Mouse (Mus musculus): Measurements from ENCODE around the gene Crk.

DNA sequence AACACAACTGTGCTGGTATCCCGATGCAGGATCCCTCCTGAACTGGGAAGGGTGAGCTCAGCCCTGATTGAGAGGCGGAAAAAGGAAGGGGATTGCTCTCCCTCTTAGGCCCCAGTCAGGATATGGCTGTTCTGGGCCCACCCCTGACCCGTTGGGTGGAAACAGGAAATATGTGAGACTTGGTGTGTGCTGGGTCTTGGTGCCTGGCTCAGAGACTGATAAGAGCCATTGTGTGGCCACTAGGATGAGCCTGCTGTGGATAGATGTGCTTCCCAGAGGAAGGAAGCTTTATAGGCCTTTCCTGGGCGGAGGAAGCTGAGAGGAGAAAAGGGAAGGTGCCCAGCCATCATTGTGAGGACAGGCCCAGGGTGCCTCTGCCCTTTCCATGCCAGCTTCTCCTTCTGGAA, 29.9 kb upstream of the Crk start:
- TF ChIP-seq CEBPB (IDR thresholded peaks at IDR 0.05; ENCODE audit: low read depth) (no peak), CTCF (IDR thresholded peaks at IDR 0.05; ENCODE audit: control insufficient read depth, insufficient read depth, insufficient read length) (no peak), MYOD1 (IDR thresholded peaks at IDR 0.05; ENCODE audit: control insufficient read depth, insufficient read length, low read depth) (no peak), MYOG (IDR thresholded peaks at IDR 0.05; ENCODE audit: control insufficient read depth, extremely low read depth, insufficient read length) (no peak)

Data from C2C12 (cell line).